Mouse (Mus musculus) adrenal gland, adult (tissue): Measurements from ENCODE around the gene Tet2.
A peak's percentile ranks its signal among the peaks of the same experiment; 100 is the strongest.

Experiments used
- DNase-seq, 2 experiments: peaks; one replicate each; pipeline ENCODE4 v3.0.0; 2022 to 2023; ENCODE audit warnings: low spot score in 1 of 2; ENCODE audit not compliant: inconsistent age in 2 of 2

Gene Tet2

DNA sequence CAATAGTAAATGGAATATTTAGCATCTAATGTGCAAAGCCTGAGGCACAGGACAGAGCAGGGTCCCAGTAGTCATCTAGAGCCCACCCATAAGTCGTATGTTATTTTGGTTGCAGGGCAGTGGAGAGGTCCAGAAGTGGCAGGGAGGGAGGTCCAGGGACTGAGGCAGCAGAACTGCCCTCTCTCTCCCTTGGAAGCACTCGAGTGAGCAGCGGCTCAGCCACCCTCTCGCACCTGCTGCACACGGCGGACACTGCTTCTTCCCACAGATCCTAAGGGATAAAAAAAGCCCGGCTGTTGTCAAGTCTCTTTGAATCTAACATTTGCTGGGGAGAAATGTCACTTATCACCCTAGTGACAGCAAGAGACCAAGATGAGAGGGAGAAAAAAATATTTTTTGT is 22.6 kb downstream of the Tet2 start:
- DNase-seq: no peak

DNA sequence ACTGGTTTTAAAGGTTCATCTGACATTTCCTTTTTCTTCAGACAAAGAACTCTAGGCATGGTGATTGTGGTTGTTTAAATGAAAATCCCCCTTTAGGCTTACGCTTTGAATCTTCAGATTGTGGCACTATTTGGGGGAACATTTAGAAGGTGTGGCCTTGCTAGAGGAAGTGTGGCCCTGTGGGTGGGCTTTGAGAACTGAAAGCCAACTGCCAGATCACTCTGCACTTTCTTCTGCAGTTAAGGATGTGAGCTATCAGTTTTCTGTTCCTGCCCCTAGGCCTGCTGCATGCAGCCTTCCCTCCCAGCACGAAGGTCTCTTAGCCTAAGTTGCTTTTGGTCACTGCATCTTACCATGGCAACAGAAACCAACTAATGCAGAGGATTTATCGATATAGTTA is 26.1 kb downstream of the Tet2 start:
- no peak for DNase-seq

DNA sequence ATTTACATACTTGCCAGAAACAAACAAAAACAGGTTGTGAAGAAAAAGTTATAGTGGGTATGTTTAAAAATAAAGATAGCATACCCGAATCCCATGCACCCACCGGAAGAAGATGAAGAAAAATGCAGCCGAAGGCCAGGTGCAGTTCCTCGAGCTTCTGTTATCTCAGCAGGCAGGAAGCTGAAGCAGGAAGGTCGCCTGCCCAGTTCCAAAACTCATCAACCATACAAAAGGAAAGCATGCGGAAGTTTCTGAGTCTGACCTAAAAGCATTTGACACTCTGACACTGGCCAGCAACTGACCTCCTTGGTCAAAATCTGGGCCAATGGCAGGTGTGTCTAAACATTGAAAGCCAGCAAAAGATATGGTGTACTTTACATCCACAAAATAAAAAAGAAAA is 26.8 kb downstream of the Tet2 start:
- peak in 1 of 2 experiments; percentile 36 for DNase-seq

DNA sequence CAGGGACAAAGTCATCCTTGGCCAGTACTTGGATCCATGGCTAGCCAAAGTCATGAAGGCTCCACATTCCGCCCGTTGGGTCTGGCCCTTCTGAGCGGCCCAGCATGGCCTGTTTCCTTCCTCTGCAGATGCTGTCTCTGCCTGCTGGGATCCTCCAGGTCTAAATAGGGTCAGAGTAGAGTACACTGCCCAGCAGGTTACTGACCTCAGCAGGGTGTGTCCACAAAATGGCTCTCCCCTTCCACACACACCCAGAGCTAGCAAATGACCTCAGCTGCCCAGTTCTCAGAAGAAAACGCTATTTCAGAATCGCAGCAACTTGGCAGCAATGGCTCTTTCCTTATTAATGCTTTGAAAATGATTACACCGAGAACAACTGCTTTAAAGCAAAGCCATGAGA is 27.5 kb downstream of the Tet2 start:
- DNase-seq: peak in 1 of 2 experiments; percentile 40

DNA sequence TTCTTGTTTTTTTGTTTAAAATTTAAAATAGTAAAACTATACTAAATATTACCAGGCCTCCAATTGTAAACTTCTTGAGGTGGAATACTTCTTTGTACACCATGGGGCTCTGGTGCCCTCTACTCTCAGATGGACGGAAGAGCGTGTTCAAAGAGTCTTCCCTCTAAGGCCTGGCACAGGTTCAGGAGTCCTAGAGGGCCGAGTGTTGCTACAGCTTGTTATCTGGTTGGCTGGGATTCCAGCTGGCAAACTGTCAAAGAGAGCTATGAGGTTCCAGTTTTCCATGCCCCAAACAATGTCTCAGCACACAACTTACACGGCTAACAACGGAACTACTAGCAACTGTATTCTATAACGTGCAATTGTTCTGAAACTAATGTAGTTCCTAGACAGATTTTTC is 28.8 kb downstream of the Tet2 start:
- peak; percentile 81 to 92 for DNase-seq

DNA sequence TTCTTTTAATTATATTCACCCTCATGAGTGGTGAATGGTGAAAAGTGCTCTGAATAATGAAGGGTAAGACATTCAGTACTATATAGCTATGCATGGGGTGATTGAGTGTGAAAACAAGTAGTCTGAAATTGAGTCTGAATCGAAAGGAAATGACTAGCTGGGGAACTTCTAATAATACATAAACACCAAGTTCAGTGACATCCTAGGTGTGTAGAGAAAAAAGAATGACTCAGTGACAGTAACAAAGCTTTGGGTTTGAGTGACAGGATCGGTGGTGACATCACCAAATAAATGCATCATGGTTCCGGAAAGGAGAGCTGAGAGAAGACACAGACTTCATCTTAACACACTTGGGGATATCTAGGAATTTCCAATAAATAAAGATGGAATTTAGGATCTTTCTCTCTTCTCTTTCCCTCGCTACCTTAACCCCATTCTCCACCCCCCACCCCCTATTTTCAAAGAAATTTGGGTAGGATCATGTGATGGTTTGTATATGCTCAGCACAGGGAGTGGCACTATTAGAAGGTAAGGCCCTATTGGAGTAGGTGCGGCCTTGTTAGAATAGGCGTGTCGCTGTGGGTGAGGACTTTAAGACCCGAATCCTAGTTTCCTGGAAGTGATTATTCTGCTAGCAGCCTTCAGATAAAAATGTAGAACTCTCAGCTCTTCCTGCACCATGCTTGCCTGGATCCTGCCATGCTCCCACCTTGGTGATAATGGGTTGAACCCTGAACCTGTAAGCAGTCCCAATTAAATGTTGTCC is 29.6 kb downstream of the Tet2 start:
- DNase-seq: no peak

DNA sequence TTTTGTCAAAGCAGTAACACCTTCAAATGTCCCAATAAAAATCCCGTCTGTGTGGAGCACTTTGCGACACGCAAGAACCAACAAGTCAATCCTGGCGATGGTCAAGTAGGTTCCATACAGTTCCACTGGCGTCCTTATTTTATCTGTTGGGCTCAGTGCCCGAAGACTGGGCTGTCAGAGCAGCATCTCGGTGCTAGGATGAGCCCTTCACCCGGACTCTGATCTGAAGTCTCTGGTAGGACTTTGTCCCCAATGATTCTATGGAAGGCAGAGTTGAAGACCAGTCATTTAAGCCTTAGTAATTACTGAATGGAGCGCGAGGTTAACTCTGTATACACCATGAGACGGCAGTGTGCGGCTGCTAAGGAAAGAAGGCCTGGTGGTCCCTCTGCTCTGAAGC is 30.6 kb downstream of the Tet2 start:
- DNase-seq: no peak

DNA sequence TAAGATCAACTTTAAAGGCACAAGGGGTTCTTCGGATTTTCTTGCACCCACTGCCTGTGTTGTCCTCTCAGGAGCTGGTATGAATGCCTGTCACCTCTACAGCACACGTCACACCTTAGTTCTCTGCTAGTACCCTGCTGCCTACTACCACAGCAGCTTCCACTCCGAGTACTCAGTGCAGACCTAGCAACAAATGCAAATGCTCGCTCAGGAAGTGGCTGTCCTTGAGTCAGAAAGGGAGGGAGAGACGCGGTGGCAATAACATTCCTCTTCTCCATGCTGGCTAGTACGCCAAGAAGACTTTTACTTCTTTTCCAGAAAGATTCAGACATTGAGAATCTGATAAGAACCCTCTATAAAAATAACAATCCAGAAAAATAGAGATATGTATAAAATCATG is 31.5 kb downstream of the Tet2 start:
- DNase-seq: peak; percentile 22 to 46

DNA sequence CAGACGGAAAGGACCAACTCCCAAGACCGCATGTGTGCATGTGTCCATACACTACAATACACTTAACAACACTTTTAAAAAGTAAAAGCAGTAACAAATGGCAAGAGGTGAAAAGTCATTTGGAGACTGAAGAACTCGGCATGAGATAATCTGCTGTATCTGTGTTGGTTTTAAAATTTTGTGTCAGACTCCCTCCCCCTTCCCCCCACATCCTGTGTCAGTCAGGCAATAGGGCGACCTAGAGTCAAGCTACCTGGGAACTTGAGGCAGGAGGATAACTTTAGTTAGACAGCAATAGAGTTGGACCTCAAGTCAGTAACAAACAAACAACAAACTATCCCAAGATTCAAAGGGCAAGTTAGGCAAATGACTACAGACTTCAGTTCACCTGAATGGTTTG is 34.6 kb downstream of the Tet2 start:
- no peak for DNase-seq

DNA sequence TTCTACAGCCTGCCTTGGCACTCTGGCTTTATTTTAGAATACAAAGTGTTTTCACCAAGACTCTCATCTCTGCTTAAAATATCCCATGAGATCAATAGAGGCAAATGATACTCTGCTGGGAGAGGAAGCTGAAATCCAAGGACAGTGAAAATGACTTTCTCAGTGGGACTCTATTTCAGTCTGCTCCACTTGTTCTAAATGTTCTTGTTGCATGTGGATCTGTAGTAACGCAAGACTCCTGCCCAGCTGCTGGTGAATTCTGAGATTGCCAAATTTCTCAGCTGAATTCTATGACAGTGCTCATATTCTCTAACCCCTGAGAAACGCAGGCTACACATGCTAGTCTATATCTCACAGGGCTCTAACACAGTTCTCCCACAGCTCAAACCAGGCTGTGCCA is 35.1 kb downstream of the Tet2 start:
- no peak for DNase-seq

DNA sequence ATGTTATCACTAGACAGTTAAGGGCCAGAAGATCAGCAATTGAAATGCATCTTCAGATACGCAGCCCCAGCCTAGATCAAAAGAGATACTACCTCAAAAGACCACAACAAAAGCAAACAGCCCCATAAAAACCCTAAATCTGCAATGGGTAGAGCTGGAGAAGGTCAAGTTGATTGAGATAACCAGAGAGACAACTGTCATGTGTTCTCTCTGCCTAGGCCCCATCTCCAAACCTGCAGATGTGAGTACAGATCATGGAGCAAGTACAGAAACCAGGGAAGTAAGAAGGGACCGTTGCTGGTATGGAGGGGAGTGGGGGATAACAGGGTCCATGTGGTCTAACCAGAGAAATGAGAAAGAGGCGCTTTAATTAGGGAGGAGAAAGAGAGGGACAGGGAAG is 36.1 kb downstream of the Tet2 start:
- no peak for DNase-seq

DNA sequence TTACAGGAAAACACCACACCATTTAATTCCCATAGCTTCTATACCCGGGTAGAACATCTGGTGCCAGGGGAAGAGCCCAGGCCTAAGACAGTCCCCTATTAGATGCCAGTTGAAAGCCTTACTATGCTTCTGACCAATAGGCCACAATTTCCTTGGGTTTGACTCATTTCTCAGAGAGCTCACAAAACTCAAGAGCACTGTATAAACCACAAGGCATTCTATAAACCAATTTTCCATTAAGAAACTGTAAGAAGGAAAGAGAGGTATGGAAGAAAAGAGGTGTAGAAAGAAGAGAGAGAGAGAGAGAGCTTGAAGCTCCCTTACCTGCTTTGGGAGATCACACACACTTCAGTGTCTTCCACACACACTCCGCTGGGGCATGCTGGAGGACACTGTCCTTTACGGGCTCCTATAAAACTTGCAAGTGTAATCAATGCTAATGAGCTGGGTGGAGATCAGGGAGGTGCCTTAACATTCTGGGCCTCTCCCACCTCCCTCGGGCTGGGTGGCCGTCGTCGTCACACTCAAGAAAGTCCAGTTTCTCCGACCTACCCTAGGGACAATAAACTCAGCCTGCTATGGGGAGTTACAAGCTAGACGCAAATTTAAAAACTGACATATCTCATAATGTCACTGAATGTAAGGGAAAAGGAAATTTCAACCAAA is 38.5 kb downstream of the Tet2 start:
- DNase-seq: no peak

DNA sequence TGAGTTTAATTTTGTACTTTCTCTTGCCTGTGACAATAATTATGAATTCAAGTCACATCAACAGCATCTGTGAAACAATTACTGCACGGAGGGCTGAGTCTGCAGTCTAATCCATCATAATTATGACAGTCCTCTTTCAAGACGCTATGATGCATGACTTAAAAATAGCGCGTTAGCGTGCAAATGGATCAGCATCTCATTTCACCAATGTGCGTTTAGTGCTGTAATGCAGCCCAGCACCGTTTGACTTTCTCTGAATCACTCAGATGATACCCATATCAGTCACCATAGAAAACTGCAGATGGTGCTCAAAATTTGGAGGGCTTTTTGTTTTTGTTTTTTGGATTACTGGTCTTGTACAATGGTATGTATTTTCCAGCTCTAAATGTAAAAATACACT is 48.0 kb downstream of the Tet2 start:
- DNase-seq: no peak

DNA sequence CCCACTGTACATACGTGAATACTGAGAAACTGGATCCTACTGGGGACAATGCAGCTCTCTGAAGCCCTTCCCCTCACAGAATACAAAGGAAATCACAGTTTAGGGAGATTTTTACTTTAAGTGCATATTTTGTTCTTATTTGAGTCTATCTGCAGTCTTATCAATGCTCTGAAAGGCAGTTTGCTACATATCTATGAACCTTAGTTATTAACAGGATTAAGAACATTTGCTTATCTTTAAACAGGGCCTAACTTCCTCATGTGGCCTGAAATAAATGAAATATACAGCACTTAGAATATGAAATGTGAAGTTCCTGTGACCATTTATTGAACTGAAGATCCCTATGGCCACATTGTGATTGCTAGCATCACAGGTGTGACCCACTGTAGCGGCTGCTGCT is 53.6 kb downstream of the Tet2 start:
- no peak for DNase-seq

DNA sequence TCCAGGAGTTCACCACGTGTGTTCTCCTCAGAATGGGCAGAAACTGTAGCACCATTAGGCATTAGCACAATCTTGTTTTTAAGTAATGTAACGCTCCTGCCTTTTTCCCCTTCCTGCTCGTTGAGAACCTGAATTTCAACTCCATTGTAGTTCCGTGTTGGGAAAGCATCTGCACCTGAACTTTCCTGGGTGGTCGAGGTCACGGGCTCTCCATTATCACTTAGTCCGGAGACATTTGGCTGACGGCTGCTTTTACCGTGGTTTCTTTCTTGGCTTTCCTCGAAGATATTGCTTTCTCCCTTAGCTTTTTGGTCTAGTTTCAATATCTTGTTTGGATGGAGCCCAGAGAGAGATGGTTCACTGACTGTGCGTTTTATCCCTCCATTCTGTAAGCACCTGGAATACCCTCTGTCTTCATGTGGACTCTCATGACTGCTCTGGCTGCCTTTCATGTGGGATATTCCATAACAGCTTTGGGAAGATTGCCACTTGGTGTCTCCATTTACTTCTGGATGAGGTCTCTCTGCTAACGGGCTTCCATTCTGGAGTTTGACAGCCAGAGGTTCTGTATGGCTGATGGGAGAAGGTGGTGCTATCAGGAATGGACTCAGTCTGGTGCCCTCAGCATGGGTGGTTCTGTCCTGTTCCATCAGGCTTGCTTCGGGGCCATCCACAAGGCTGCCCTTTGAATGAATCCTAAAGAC is 56.8 kb downstream of the Tet2 start:
- DNase-seq: no peak

DNA sequence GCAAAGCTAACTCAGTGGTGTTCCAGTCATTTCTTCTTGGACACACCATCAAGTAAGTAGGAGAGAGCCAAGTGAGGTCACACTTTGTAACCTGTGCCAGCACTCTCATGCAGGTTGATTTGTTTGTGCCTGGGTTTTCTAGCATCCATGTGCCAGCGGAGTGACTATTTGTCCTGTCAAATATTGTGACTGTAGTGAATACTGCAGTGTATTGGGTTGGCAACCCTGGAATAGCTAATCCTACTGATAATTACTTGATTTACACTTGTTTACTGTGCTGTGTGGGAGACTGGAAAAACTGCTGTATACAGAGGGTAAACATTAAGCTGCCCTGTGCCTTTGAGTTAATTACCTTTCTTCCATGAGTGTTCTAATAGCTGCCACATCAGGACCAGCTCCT is 62.1 kb downstream of the Tet2 start:
- DNase-seq: no peak

DNA sequence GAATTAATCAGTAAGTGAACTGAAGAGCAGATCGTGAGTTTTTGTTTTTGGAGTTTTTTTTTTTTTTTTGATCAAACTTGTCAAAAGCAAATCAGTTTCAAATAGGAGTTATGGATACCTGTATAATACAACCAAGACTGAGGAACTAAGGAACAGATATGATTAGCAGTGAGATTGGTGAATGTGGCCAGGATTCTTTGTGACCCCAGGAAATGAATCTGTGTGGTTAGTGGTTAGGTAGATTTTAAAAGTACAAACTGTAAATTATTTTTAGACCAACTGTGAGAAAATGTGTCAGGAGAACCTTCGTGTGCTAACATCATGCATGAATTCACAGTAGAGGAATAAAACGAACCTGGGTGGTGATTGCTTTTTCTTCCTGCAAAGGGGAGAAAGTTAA is 66.0 kb downstream of the Tet2 start:
- no peak for DNase-seq

DNA sequence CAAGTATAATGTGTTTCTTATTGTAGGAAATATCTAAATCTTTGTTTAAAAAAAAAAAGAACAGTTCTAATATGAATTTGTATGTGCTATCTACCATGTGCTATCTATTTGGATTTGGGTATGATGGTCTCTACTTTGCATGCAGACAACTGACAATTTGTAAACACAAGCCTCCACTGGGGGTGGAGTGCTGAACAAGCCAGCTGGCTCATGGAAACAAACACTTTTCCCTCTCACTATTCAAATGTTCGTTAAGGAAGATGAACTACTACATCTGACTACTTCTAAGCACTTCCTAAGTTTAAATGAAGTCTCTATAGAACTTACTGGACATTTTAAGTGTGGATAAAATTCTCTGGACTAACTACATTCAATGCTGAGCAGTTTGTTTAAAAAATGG is 71.2 kb downstream of the Tet2 start:
- no peak for DNase-seq

DNA sequence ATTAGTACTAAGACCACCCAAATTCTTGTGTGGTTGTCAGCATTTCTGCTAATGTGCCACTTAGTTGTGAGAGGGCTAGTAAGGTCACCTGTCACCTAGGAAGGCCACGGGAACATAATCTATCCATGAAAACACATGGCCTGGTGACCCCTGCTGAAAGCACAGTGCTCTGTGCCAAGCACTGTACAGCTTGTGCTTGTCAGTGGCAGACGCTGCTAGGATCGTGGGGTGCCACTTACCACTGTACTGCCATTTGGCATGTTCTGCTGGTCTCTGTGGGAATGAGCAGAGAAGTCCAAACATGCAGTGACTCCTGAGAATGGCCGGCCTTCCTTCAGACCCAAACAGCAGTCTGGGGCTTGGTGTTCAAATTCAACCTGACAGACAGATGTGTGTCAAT is 73.8 kb downstream of the Tet2 start:
- DNase-seq: no peak

DNA sequence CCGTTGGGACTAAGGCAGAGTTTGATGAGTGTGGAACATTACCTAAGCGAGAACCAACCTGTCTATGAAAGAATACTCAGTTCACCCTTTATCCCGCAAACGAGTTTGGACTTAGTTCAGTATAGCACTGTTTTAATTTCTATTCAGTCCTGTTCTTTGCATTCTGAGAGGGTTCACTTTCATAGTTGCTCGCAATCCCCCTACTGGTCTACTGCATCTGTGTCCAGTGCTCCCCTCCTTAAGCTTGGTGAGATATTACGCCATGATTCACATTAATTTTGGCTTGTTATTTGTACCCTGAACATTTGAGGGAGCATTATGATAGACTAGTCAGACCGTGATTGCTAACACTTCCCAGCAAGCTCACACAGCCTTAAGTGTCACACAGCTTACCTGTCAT is 76.1 kb downstream of the Tet2 start:
- DNase-seq: no peak

DNA sequence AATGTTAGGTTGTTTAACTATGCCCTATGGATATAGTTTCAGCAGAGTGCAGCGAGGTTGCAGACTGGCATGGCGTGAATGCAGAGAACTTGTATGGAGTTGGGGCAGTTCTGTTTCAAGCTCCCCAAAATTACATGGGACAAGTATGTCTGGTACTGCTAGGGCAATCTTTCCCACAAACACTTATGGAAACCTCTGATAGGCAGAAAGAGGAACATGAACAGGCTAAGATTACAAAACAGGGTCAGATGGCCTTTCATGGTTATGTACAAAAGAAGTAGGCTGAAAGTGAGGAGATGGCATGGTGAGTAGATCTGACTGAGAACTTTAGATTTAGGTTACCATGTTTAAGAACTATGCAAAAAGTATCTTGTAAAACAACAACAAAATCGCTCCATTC is 81.7 kb downstream of the Tet2 start:
- DNase-seq: no peak

DNA sequence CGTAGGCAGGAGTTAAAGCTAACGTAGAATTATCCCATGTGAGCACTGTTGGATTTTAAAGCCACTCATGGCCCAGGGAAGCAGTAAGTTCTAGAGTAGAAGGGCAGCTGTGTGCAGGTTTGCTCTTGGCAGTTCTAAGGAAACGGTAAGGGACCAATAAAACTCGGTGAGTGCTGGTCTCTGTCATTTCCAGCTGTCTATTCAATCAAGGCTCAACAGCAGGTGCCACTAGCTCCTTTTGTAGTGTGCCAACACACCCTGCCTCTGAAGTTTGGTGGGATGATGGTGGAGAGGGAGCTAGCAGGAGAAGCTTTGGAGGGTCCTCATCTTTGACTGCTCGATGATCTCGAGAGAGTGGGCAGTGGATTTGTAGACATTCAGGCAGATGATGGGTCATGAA is 82.5 kb downstream of the Tet2 start:
- no peak for DNase-seq
